Mouse (Mus musculus) natural killer cell, adult 2 months (primary cell): ENCODE measurements at regions not wholly inside any gene's neighbourhood (a gene's known extent, or its start where the extent isn't known, plus 50 kb on each side); places are given as distances from the start of the nearest gene placed in this dataset.
"Not testable (repeated sequence)": the region's sequence is repeated elsewhere in the genome, so short reads cannot be mapped to it uniquely, and the experiment has no call there.

ENCODE experiments used
- DNase-seq, 2 experiments: peaks; one replicate each; pipeline ENCODE4 v3.0.0; 2022; ENCODE audit warnings: low spot score in 2 of 2

GRCm38 (mm10) chr6:31132396-31133190 lies 173.7 kb upstream of the Klf14 start:
- DNase-seq, result no peak

GRCm38 (mm10) chr6:31133896-31134735 lies 175.2 kb upstream of the Klf14 start:
- no peak for DNase-seq

- no peak for DNase-seq
Measured at GRCm38 (mm10) chr6:31134736-31135077, 175.8 kb upstream of the Klf14 start.

- no peak for DNase-seq
Measured at GRCm38 (mm10) chr6:31135580-31135979, 176.7 kb upstream of the Klf14 start.

GRCm38 (mm10) chr6:31136895-31137294 lies 178.0 kb upstream of the Klf14 start:
- no peak for DNase-seq

- no peak for DNase-seq
Measured at GRCm38 (mm10) chr6:31137351-31137750, 178.5 kb upstream of the Klf14 start.

- no peak for DNase-seq
Measured at GRCm38 (mm10) chr6:31140000-31140399, 181.1 kb upstream of the Klf14 start.

GRCm38 (mm10) chr6:31140593-31140992 lies 181.7 kb upstream of the Klf14 start:
- DNase-seq, result no peak

- no peak for DNase-seq
Measured at GRCm38 (mm10) chr6:31141486-31141885, 182.6 kb upstream of the Klf14 start.

- DNase-seq, result not testable (repeated sequence)
Measured at GRCm38 (mm10) chr6:31142479-31143007, 183.7 kb upstream of the Klf14 start.

- no peak for DNase-seq
Measured at GRCm38 (mm10) chr6:31145687-31146086, 186.8 kb upstream of the Klf14 start.

GRCm38 (mm10) chr6:31146779-31147178 lies 187.9 kb upstream of the Klf14 start:
- DNase-seq, result no peak

GRCm38 (mm10) chr6:31147682-31148081 lies 188.8 kb upstream of the Klf14 start:
- no peak for DNase-seq

- DNase-seq, result no peak
Measured at GRCm38 (mm10) chr6:31148311-31148856, 189.5 kb upstream of the Klf14 start.

- DNase-seq, result no peak
Measured at GRCm38 (mm10) chr6:31149164-31149563, 190.3 kb upstream of the Klf14 start.

- peak in 1 of 2 experiments; percentile 23 for DNase-seq
Measured at GRCm38 (mm10) chr6:31150416-31150815, 191.5 kb upstream of the Klf14 start.

- peak in 1 of 2 experiments; percentile 32 for DNase-seq
Measured at GRCm38 (mm10) chr6:31155857-31156256, 197.0 kb upstream of the Klf14 start.

GRCm38 (mm10) chr6:31156999-31157398 lies 198.1 kb upstream of the Klf14 start:
- no peak for DNase-seq

GRCm38 (mm10) chr6:31157429-31157828 lies 198.6 kb upstream of the Klf14 start:
- DNase-seq, result no peak

GRCm38 (mm10) chr6:31158648-31159047 lies 199.8 kb upstream of the Klf14 start:
- DNase-seq, result no peak

GRCm38 (mm10) chr6:31159240-31159639 lies 200.4 kb upstream of the Klf14 start:
- peak in 1 of 2 experiments; percentile 14 for DNase-seq

- DNase-seq, result no peak
Measured at GRCm38 (mm10) chr6:31159935-31160670, 201.2 kb upstream of the Klf14 start.
